Mouse (Mus musculus): ENCODE data around the gene Cst11. TPM values are rescaled to one million over a fixed set of nuclear protein-coding genes. Genes with fewer than 3 reads are reported as not detected.
"Not testable (repeated sequence)": the region's sequence is repeated elsewhere in the genome, so short reads cannot be mapped to it uniquely, and the experiment has no call there.

Gene Cst11
- polyA plus RNA-seq (2015; fragmentation: Nextera tagmentation; extraction: Ambion mirVana): not detected in 2 replicates

- 82% methylated on average over 4 of the region's 4 CpGs for WGBS
- H3K4me3 ChIP-seq (replicated peaks); H3K27ac ChIP-seq; H3K9me3 ChIP-seq; H3K4me1 ChIP-seq; H3K4me2 ChIP-seq; H3K36me3 ChIP-seq; ATAC-seq (ENCODE audit: insufficient read depth, low FRiP score, low read depth); H3K27me3 ChIP-seq (replicated peaks); H3K9ac ChIP-seq: not testable (repeated sequence)
Measured at GRCm38 (mm10) chr2:148771397-148771796, at the start of gene Cst11. Cst11 (minus strand) TSS chr2:148771497.

- H3K9ac ChIP-seq: no peak within 1 kb of the TSS
Measured at GRCm38 (mm10) chr2:148819909-148820308, 48.6 kb upstream of the Cst11 start, which contains the start of gene Cst13. Cst13 (plus strand) TSS chr2:148820081.

GRCm38 (mm10) chr2:148806696-148807095 is 35.4 kb upstream of the Cst11 start:
- no peak overlapping the region for H3K4me3 ChIP-seq (replicated peaks)
- ATAC-seq (ENCODE audit: insufficient read depth, low FRiP score, low read depth): no peak
- no peaks in the 10 kb centered on the region for H3K36me3 ChIP-seq
- H3K27ac ChIP-seq: no peak overlapping the region
- no peaks in the 10 kb centered on the region for H3K4me1 ChIP-seq
- no peak overlapping the region for H3K9ac ChIP-seq
- H3K27me3 ChIP-seq (replicated peaks): no peaks in the 10 kb centered on the region
- H3K4me2 ChIP-seq: no peak overlapping the region
- WGBS: 50% methylated on average over 6 of the region's 6 CpGs
- H3K9me3 ChIP-seq: no peaks in the 10 kb centered on the region

More at GRCm38 (mm10) chr2:148819909-148820308, 48.6 kb upstream of the Cst11 start, which contains the start of gene Cst13:
- Histone ChIP-seq H3K36me3 (no peaks in the 10 kb centered on the region), H3K27me3 (replicated peaks) (no peaks in the 10 kb centered on the region), H3K27ac (no peak within 1 kb of the TSS), H3K4me1 (no peaks in the 10 kb centered on the region), H3K4me3 (replicated peaks) (no peak within 1 kb of the TSS), H3K4me2 (no peak within 1 kb of the TSS), H3K9me3 (no peaks in the 10 kb centered on the region)
- ATAC-seq (ENCODE audit: insufficient read depth, low FRiP score, low read depth): no peak

GRCm38 (mm10) chr2:148801491-148801921 is 30.2 kb upstream of the Cst11 start:
- H3K9me3 ChIP-seq: no peaks in the 10 kb centered on the region
- no peak for ATAC-seq (ENCODE audit: insufficient read depth, low FRiP score, low read depth)
- H3K4me1 ChIP-seq: no peaks in the 10 kb centered on the region
- H3K27ac ChIP-seq: no peak overlapping the region
- H3K36me3 ChIP-seq: no peaks in the 10 kb centered on the region
- H3K9ac ChIP-seq: no peak overlapping the region
- WGBS: 23% methylated on average over 3 of the region's 3 CpGs
- H3K4me3 ChIP-seq (replicated peaks): no peak overlapping the region
- H3K4me2 ChIP-seq: no peak overlapping the region
- no peaks in the 10 kb centered on the region for H3K27me3 ChIP-seq (replicated peaks)

GRCm38 (mm10) chr2:148798485-148798884 is 27.2 kb upstream of the Cst11 start, which contains the start of gene Cst8:
Cst8 (plus strand) TSS chr2:148798785.
- H3K9ac ChIP-seq: no peak within 1 kb of the TSS
- ATAC-seq (ENCODE audit: insufficient read depth, low FRiP score, low read depth): no peak
- 78% methylated on average over 1 of the region's 1 CpGs for WGBS
- no peaks in the 10 kb centered on the region for H3K27me3 ChIP-seq (replicated peaks)
- H3K4me1 ChIP-seq: no peaks in the 10 kb centered on the region
- H3K9me3 ChIP-seq: no peaks in the 10 kb centered on the region
- H3K4me2 ChIP-seq: no peak within 1 kb of the TSS
- no peak within 1 kb of the TSS for H3K27ac ChIP-seq
- H3K36me3 ChIP-seq: no peaks in the 10 kb centered on the region
- H3K4me3 ChIP-seq (replicated peaks): no peak within 1 kb of the TSS

GRCm38 (mm10) chr2:148789142-148789541 is 17.8 kb upstream of the Cst11 start, which contains the start of gene Cst12:
Cst12 (plus strand) TSS chr2:148789361.
- Histone ChIP-seq H3K9ac (no peak within 1 kb of the TSS), H3K36me3 (no peaks in the 10 kb centered on the region), H3K9me3 (no peaks in the 10 kb centered on the region), H3K4me3 (replicated peaks) (no peak within 1 kb of the TSS), H3K4me1 (no peaks in the 10 kb centered on the region), H3K27me3 (replicated peaks) (no peaks in the 10 kb centered on the region), H3K27ac (no peak within 1 kb of the TSS), H3K4me2 (no peak within 1 kb of the TSS)
- WGBS: 94% methylated on average over 6 of the region's 6 CpGs
- ATAC-seq (ENCODE audit: insufficient read depth, low FRiP score, low read depth): no peak

GRCm38 (mm10) chr2:148781709-148782108 is 10.4 kb upstream of the Cst11 start, which contains the start of gene 8030411F24Rik:
8030411F24Rik (plus strand) TSS chr2:148782009.
- Histone ChIP-seq H3K4me1 (no peaks in the 10 kb centered on the region), H3K36me3 (no peaks in the 10 kb centered on the region), H3K4me3 (replicated peaks) (no peak within 1 kb of the TSS), H3K27ac (no peak within 1 kb of the TSS), H3K9ac (no peak within 1 kb of the TSS), H3K4me2 (no peak within 1 kb of the TSS), H3K27me3 (replicated peaks) (no peaks in the 10 kb centered on the region), H3K9me3 (no peaks in the 10 kb centered on the region)
- ATAC-seq (ENCODE audit: insufficient read depth, low FRiP score, low read depth): no peak
- 7% methylated on average over 1 of the region's 1 CpGs for WGBS

GRCm38 (mm10) chr2:148763648-148764388 is 7.5 kb downstream of the Cst11 start:
- WGBS: 94% methylated on average over 1 of the region's 1 CpGs
- no peak for ATAC-seq (ENCODE audit: insufficient read depth, low FRiP score, low read depth)
- no peak overlapping the region for H3K27ac ChIP-seq
- H3K9ac ChIP-seq: no peak overlapping the region
- H3K27me3 ChIP-seq (replicated peaks): no peaks in the 10 kb centered on the region
- H3K4me1 ChIP-seq: no peaks in the 10 kb centered on the region
- H3K4me2 ChIP-seq: no peak overlapping the region
- H3K4me3 ChIP-seq (replicated peaks): no peak overlapping the region
- no peaks in the 10 kb centered on the region for H3K36me3 ChIP-seq
- no peaks in the 10 kb centered on the region for H3K9me3 ChIP-seq

GRCm38 (mm10) chr2:148754310-148754846 is 16.9 kb downstream of the Cst11 start:
- 54% methylated on average over 1 of the region's 1 CpGs for WGBS
- Histone ChIP-seq H3K9me3 (no peaks in the 10 kb centered on the region), H3K27me3 (replicated peaks) (no peaks in the 10 kb centered on the region), H3K4me3 (replicated peaks) (no peak overlapping the region), H3K4me2 (no peak overlapping the region), H3K36me3 (no peaks in the 10 kb centered on the region), H3K4me1 (no peaks in the 10 kb centered on the region), H3K27ac (no peak overlapping the region), H3K9ac (no peak overlapping the region)
- ATAC-seq (ENCODE audit: insufficient read depth, low FRiP score, low read depth): no peak

GRCm38 (mm10) chr2:148751893-148752813 is 19.1 kb downstream of the Cst11 start:
- peak; percentile 47; the same call in 1 of the 2 replicates for ATAC-seq (ENCODE audit: insufficient read depth, low FRiP score, low read depth)
- Histone ChIP-seq H3K36me3 (no peaks in the 10 kb centered on the region), H3K4me3 (replicated peaks) (peak overlapping the region; percentile 30), H3K4me1 (no peaks in the 10 kb centered on the region), H3K27ac (no peak overlapping the region), H3K9me3 (no peaks in the 10 kb centered on the region), H3K4me2 (peak overlapping the region; percentile 52), H3K9ac (no peak overlapping the region), H3K27me3 (replicated peaks) (no peaks in the 10 kb centered on the region)
- WGBS: 17% methylated on average over 15 of the region's 15 CpGs

- Histone ChIP-seq H3K27me3 (replicated peaks) (no peaks in the 10 kb centered on the region), H3K4me3 (replicated peaks) (no peak within 1 kb of the TSS), H3K36me3 (no peaks in the 10 kb centered on the region), H3K4me1 (no peaks in the 10 kb centered on the region), H3K9ac (no peak within 1 kb of the TSS), H3K9me3 (no peaks in the 10 kb centered on the region), H3K27ac (no peak within 1 kb of the TSS), H3K4me2 (no peak within 1 kb of the TSS)
- ATAC-seq (ENCODE audit: insufficient read depth, low FRiP score, low read depth): no peak
- 78% methylated on average over 1 of the region's 1 CpGs for WGBS
Measured at GRCm38 (mm10) chr2:148750058-148750457, 21.2 kb downstream of the Cst11 start, which contains the start of gene Cstl1. Cstl1 (plus strand) TSS chr2:148750358.

Data from stomach, embryonic 15.5 days (tissue).